Mouse (Mus musculus) kidney, embryonic 16.5 days (tissue): ENCODE results near the gene Rpl19. TPM values are rescaled to one million over a fixed set of nuclear protein-coding genes. Genes with fewer than 3 reads are reported as not detected.

Experiments used
- microRNA-seq: library from miRNA; unstranded; fragments of <30 nt; microRNA quantifications from one replicate; pipeline ENCODE4, GENCODE M21; 2016
- polyA plus RNA-seq: library from polyadenylated mRNA; unstranded; fragments of >200 nt; fragmentation: Nextera tagmentation; extraction: Ambion mirVana; gene quantifications from 2 replicates; pipeline ENCODE4 v1.2.1, GENCODE M21; 2015

Rpl19 gene
- polyA plus RNA-seq, 1 experiment from 2014 or later, result 1,086 TPM

Small RNA genes within 50 kb of the gene (microRNA-seq; reads per million reads assigned to microRNA genes)
- not detected for gene Gm27597

Other genes starting within 250 kb of the Rpl19 start
- 428 and 460 TPM in 2 replicates for gene Rpl23, start 244.3 kb upstream of the Rpl19 start, polyA plus RNA-seq
- 133 TPM in 2 replicates for gene Lasp1, start 227.7 kb upstream of the Rpl19 start, polyA plus RNA-seq
- gene B230217C12Rik, start 185.9 kb upstream of the Rpl19 start, polyA plus RNA-seq, result 4.3 and 6.7 TPM in 2 replicates
- gene Fbxo47, start 142.6 kb upstream of the Rpl19 start, polyA plus RNA-seq, result 0.45 and 0.46 TPM in 2 replicates
- 1.8 and 2.3 TPM in 2 replicates for gene Plxdc1, start 40.3 kb upstream of the Rpl19 start, polyA plus RNA-seq
- 7.3 and 7.4 TPM in 2 replicates for gene Arl5c, start 30.5 kb upstream of the Rpl19 start, polyA plus RNA-seq
- 12.8 TPM in 2 replicates for gene Cacnb1, start 3.7 kb upstream of the Rpl19 start, polyA plus RNA-seq
- gene Stac2, start 26.8 kb downstream of the Rpl19 start, polyA plus RNA-seq, result 3.3 and 4.0 TPM in 2 replicates
- gene Fbxl20, start 123.7 kb downstream of the Rpl19 start, polyA plus RNA-seq, result 20.0 and 21.0 TPM in 2 replicates
- gene Med1, start 166.6 kb downstream of the Rpl19 start, polyA plus RNA-seq, result 64.6 and 67.9 TPM in 2 replicates
- gene Cdk12, start 176.3 kb downstream of the Rpl19 start, polyA plus RNA-seq, result 9.2 and 12.4 TPM in 2 replicates